Mouse (Mus musculus) c-Kit-negative CD71-positive TER-119-positive erythroid progenitor cells, embryonic 14.5 days (primary cell): ENCODE results near the gene Olfr524.

Source experiments
- DNase-seq: peaks from one replicate; pipeline ENCODE4 v3.0.0-alpha.2; 2013; ENCODE audit warnings: low read depth, low spot score

Gene Olfr524

DNA sequence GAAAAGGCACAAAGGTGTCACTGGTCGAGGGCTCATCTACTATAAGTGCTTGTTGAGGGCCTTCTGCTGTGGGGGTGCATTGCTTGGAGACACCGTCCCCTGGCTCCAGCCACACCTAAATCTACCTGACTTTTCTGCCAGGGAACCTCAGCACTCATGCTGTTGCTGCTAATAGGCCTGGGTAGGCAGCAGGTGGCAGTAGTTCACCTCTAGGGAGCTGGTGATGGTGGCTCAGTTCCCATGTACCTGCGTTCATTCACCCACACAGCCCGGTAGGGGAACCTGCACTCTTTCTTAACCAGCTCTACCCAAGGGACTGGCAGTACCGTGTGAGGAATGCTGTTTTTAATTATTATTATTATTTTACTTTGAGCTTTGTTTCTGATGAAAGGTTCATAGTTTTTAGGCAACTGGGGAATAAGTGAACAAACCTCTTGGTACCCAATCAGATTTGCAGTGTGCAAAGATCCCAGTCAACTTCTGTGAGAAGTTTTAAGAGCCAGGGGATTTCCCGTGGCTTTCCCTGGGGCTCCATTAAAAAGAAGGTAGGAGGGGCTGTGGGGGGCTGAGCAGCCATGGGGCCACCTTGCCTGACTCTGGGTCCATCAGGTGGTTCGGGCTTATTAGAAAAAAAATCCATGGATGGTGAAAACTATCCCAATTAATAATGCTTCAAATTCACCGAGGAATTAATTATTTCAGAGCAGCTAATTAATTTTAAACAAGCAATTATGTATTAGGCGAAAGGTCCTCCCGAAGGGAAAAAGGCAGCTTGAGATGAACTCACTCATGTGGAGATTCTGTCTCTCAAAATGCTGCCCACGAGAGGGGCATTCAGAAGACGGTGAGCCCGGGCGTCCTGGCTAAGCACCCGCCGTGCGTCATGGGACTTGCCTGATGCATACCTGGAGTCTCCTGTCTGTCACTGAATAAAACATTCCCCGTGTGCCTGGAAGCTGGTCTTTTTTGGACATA is 18.8 kb downstream of the Olfr524 start:
- DNase-seq = no peak

DNA sequence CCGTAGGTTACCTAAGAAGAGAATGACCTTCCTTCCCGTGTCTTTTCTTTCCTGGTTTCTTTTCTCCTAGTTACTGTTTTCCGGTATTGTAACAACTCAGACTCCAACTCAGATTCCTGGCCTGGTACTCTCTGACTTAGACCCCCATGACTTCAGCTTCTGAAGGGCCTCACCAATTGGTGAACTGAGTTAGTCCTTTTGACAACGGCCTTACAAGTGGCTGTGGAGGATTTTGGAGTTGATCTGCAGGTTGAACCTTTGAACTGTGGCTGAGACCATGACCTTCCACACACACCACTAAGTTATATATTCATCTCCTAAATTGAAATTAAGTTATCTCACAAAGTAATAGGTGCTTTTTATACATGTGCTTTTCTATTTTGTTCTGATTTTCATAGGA is 21.6 kb downstream of the Olfr524 start:
- no peak for DNase-seq

DNA sequence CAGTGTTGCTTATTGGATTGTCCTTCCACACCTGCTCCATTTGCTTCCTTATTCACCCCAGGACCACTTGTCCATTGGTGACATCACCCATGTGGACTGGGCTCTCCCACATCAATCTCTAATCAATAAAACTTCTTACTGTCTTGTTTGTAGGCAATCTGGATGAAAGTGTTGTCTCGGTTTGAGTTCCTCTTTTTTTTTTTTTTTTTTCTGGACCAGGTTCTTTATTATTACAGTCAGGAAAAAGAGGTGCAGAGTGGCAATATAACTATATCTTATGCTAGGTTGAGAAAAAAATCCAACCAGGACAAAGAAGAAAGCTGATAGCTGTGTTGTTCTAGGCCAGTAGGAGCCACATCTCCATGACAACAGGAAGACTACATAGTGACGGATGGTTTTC is 25.1 kb downstream of the Olfr524 start:
- DNase-seq = no peak

DNA sequence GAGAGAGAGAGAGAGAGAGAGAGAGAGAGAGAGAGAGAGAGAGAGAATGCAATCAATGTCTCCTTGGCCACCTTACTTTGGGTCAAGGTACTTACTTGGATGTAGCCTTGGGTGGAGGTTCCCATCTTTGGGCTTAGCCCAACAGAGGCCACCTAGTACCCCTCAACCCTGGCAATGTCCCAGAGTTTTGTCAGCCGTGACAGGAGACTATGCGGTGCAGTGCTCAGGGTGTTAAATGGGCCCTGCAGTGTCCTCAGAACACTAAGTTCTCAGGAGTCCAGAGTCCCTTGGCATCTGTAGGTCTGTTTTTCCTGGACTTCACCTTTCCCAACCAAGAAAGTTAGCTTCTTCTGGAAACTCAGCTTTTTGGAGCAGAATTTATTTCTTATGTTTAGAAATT is 26.6 kb downstream of the Olfr524 start:
- DNase-seq = no peak

DNA sequence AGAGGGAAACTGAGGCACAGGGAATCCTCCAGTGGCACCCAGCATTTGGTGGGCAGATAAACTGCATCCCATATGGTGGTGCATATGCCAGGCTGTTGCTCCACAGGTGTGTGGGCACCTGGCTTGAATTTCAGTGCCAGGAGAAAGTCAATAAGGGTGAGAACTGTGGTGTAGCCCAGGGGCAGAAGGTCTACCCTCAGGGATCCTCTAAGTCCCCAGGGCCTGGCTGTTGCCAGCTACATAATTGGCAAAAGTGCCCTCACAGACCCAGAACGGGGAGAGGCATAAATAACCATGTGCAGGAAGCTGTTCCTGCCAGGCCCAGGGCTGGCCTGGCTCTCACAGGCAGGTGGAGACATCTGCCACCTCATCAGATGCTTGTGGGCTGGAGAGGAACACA is 32.8 kb downstream of the Olfr524 start, which contains the start of gene Olfr523:
Gene Olfr523 (plus strand): TSS at position 282 of the 400 bp plus-strand sequence.
- DNase-seq = no peak

DNA sequence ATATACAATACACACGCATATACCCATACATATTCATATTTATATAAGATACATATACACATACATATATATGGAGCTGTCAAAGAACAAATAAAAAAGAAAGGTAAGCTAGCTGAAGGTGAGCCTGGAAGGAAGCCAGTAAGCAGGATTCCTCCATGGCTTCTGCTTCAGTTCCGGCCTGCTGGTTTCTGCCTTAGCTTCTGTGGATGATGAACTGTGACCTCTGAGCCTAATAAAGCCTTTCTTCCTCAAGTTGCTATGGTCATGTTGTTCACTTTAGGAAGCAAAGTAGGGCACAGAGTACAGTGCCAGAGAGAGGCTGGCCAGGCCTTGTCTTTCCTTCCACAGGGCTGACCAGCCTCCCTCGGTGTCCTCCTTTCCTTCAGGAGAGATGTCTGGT is 34.9 kb downstream of the Olfr524 start:
- no peak for DNase-seq

DNA sequence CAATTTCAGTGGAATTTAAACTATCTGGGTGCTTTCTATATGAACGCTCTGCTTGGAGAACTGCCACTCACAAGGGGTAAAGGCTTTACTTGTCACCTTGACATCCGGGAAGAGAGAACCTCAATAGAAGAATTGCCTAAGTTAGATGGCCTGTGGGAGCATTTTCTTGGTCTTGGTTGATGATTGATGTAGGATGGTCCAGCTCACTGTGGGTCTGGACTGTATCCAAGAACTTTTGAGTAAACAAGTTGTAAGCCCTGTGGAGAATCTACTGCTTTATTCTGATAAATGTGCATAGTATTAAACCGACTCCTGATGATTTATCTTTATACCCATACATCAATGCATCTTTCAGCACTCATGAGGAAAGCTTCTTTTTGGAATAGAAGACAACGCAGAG is 36.4 kb downstream of the Olfr524 start:
- DNase-seq = no peak

DNA sequence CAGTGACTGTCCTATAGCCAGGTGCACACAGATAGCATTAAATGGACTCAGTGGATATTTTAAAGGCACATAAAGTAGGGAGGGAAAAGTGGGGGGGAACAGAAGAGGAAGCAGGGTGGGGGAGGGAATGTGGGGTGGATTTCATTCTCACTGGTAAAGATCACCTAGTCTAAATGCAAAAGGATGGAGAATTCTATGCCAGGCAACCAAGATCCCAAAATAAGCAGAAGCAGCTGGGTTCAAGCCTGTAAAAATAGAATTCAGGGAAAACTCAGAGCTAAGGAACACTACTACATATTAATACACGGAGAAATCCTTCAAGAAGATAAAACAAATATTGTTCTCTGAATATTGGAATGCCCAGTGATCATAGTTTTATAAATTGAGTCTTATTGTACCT is 37.8 kb downstream of the Olfr524 start:
- no peak for DNase-seq

DNA sequence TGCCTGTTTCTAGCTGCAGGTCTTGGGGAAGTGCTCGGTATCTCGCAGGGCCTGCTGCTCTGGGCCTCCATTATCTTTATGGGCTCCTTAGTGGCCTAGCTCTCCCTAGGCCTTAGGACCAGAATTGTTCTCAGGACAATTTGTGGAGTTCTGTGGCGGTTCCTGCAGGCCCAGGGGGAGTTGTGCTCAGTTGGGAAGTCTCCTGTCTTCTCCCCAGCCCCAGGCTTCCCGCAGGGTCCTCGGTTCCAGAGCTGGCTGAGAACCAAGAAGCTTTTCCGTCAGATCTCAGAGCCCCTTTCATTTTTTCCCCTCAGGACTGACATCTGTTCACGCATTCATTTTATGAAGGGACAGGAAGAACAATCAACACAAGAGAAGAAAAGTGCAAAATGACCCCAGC is 41.1 kb downstream of the Olfr524 start, which contains the start of gene Olfr522:
Gene Olfr522 (minus strand): TSS at position 101 of the 400 bp plus-strand sequence.
- DNase-seq = no peak

DNA sequence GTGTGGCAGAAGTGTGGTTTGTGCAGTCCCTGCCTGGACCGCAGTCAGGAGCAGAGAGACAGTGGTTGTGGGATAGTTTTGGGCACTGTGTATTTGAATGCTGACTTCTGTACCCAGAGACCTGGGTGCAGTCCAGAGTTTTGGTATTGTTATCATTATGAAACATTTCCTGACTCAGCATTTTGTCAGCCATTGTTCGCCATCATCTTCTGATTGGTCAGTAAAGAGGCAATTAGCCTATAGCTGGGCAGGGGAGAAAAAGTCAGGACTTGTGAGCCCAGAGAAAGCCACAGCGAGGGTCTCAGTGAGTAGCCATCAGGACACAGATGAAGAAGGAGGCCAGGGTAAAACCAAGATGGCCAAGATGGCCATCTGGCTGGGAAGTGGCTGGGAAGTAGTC is 45.4 kb downstream of the Olfr524 start:
- DNase-seq = no peak

DNA sequence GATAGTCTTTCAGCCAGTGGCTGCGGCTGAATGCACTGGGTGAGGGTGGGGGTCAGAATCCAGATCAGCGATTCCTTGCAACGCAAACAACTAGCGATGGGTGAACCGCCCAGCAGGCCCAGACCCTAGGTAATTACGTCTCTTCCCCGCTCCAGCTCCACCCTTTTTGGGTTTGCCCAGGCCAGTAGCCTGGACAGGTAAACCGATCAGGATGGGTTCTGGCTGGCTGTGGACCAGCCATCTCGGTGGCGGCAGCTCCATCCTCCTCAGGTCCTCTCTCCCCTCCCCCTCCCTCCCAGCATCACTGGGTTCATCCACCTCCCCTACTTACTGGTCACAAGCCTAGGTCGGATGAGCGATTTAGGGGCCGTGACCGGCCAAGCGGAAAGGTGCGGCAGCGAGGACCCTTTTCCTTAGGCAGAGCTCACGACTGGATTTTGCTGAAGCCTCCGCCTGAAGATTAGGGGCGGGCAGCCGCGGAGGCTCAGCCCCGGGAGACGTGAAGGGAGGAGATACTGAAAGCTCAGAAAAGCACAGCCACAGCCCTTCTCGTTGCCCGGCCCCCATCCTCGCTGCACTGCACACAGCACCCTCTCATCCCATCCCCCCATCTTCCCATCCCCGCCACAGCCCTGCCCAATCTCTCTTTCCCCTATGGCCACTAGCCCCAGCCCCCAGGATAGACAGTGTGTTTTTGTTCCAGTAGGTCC is 51.4 kb downstream of the Olfr524 start, which contains the start of gene Sprn:
Gene Sprn (minus strand): TSS at position 660 of the 710 bp plus-strand sequence.
- DNase-seq = no peak

DNA sequence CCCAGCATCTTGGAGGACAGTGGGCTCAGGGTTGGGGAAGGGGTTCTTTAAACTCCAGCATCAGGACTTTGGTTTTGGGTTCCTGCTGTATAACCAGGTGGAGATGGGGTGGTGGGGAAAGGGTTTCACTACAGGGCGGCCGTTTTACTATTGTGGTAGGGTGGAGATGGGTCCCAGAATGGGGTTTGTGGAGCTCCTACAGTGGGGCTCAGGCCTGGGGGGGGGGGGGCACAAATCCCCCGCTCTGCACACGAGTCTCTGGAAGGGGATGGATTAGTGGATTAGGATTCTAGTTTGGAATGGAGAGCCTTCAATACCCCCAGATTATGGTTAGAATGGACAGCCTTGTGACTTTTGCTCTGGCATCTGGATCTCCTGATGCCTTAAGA is 51.9 kb downstream of the Olfr524 start:
- no peak for DNase-seq

DNA sequence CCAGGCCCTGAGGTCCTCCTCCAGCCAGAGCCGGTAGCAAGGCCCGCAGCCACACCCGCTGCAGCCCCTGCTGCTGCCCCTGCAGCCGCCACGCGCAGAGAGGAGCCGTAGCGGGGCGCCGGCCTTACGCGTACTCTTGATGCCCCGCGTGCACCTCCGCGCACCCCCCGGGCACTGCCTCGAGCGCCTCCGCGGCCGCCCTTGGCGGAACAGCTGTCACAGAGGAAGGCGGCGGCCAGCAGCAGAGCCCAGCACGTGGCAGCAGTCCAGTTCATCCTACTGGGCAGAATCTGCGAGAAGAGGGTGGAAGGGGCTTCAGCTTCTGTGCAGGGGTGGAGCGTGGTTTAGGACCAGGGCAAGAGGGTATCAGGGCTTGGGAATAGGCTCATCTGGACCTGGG is 52.4 kb downstream of the Olfr524 start:
- no peak for DNase-seq
